Mouse (Mus musculus) lung, postnatal 0 days (tissue): Measurements from ENCODE around the gene Msl1. TPM values are rescaled to one million over a fixed set of nuclear protein-coding genes. Genes with fewer than 3 reads are reported as not detected.
A peak's percentile ranks its signal among the peaks of the same experiment; 100 is the strongest.

Source experiments
- ATAC-seq: fragments of 200-750 bp; cut with Nextera tagmentation; 2 replicates; pipeline ENCODE4 v1.8.0; 2017; ENCODE audit warnings: moderate library complexity
- DNase-seq: peaks from one replicate; pipeline ENCODE4 v3.0.0-alpha.2; 2016; ENCODE audit warnings: low spot score
- H3K27ac ChIP-seq: fragments of 300-500 bp; sonication (generic); 2 replicates; pipeline ENCODE4 v1.5.1; 2014; ENCODE audit warnings: antibody characterized with exemption, mild to moderate bottlenecking, low read length, mixed read lengths
- H3K27me3 ChIP-seq: fragments of 300-500 bp; sonication (generic); replicated peaks from 2 replicates; pipeline ENCODE4 v1.6.1; 2014; ENCODE audit warnings: low read length, mixed read lengths; ENCODE audit not compliant: insufficient read depth
- H3K36me3 ChIP-seq: fragments of 300-500 bp; sonication (generic); 2 replicates; pipeline ENCODE4 v1.6.1; 2014; ENCODE audit warnings: low read length, mixed read lengths; ENCODE audit not compliant: insufficient read depth
- H3K4me1 ChIP-seq: fragments of 300-500 bp; sonication (generic); 2 replicates; pipeline ENCODE4 v1.6.1; 2014; ENCODE audit warnings: antibody characterized with exemption, low read depth, low read length, mixed read lengths; ENCODE audit not compliant: insufficient read depth
- H3K4me2 ChIP-seq: fragments of 300-500 bp; sonication (generic); replicated peaks from 2 replicates; pipeline ENCODE4 v1.6.1; 2014; ENCODE audit warnings: low read depth, mild to moderate bottlenecking, low read length, moderate library complexity, mixed read lengths
- H3K4me3 ChIP-seq: fragments of 300-500 bp; sonication (generic); 2 replicates; pipeline ENCODE4 v1.5.1; 2014; ENCODE audit warnings: low read depth, low read length
- H3K9ac ChIP-seq: fragments of 300-500 bp; sonication (generic); replicated peaks from 2 replicates; pipeline ENCODE4 v1.6.1; 2014; ENCODE audit warnings: low read depth, mild to moderate bottlenecking
- H3K9me3 ChIP-seq: fragments of 300-500 bp; sonication (generic); 2 replicates; pipeline ENCODE4 v1.6.1; 2016; ENCODE audit warnings: low read length, mixed read lengths
- CTCF ChIP-seq: IDR thresholded peaks from 2 replicates; pipeline ENCODE4 v1.5.1; 2016; ENCODE audit warnings: antibody characterized with exemption, mild to moderate bottlenecking
- EP300 ChIP-seq: IDR thresholded peaks from 2 replicates; pipeline ENCODE4 v1.6.1; 2016; ENCODE audit warnings: antibody characterized with exemption, mild to moderate bottlenecking, control low read depth
- WGBS: fragments of 180-500 bp; shearing (Covaris S2); extraction: QIAGEN DNeasy Blood & Tissue Kit; methylation state at CpG from one replicate; pipeline ENCODE4 v1.1.7; 2014; 5-methylcytosine and 5-hydroxymethylcytosine counted together
- polyA plus RNA-seq: library from polyadenylated mRNA; unstranded; fragments of >200 nt; fragmentation: Nextera tagmentation; extraction: Ambion mirVana; gene quantifications from 2 replicates; pipeline ENCODE4 v1.2.1, GENCODE M21; 2015

Msl1 gene
- polyA plus RNA-seq, 1 experiment from 2014 or later: 16.3 TPM

DNA sequence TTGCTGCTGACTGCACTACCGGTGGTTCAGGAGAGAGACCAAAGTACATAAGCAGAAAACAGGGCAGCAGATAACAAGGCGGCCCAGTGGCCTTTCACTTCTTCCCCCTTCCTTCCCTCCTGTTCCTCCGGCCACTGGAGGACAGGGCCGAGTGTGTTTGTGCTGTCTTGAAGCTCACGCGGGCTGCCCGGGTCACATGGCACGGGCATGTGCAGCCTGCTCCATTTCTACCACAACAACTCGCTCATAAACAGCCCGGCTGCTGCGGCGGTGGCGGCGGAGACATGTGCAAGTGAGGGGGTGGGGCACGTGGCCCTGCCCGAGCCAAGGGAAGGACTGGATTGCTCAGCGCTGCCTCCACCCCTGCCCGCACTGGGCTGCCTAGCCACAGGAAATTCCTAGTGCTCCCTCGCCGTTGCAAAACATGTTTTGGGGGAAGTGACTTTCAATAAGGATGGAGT, 12.1 kb upstream of the Msl1 start:
- Histone ChIP-seq H3K27ac (peak overlapping the region; percentile 95), H3K9ac (0 out of 2 replicates have a peak overlapping the region, but pooled peaks have one; percentile 32), H3K4me3 (peak overlapping the region; percentile 10; the same call in 1 of the 2 replicates), H3K36me3 (no peaks in the 10 kb centered on the region), H3K4me2 (peak overlapping the region; percentile 32), H3K4me1 (peaks cover 43% of the 10 kb centered on the region), H3K27me3 (no peaks in the 10 kb centered on the region), H3K9me3 (no peaks in the 10 kb centered on the region)
- TF ChIP-seq EP300: peak; percentile 96
- peak; percentile 15; the same call in 1 of the 2 replicates for TF ChIP-seq CTCF
- DNase-seq (peak; percentile 98), ATAC-seq (peak; percentile 81)
- WGBS: 0% methylated on average over 19 of the region's 20 CpGs

DNA sequence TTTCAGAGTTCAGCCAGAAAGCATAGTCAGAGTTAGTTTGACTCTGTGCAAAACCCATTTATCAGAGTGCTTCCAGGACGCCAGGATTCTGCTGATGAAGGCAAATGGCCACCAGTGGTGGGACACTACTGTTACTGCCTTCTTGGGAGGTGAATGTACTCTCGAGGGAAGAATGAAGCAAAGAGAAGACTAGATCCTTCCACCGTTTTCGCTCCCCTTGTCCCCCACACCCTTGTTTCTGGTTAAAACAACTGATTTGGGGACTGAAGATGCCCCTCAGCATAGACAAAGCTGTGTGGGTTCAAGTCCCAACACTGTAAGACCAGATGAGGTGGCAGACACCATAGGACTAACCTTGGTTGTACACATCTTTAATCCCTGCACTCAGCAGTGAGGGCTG, 11.2 kb upstream of the Msl1 start:
- DNase-seq (no peak), ATAC-seq (no peak)
- 67% methylated on average over 4 of the region's 4 CpGs for WGBS
- H3K27me3 ChIP-seq: no peaks in the 10 kb centered on the region
- TF ChIP-seq EP300 (no peak), CTCF (no peak)
- H3K27ac ChIP-seq: peak overlapping the region; percentile 95
- H3K36me3 ChIP-seq: no peaks in the 10 kb centered on the region
- no peak overlapping the region for H3K9ac ChIP-seq
- no peak overlapping the region for H3K4me3 ChIP-seq
- no peak overlapping the region for H3K4me2 ChIP-seq
- no peaks in the 10 kb centered on the region for H3K9me3 ChIP-seq
- peaks cover 45% of the 10 kb centered on the region for H3K4me1 ChIP-seq

DNA sequence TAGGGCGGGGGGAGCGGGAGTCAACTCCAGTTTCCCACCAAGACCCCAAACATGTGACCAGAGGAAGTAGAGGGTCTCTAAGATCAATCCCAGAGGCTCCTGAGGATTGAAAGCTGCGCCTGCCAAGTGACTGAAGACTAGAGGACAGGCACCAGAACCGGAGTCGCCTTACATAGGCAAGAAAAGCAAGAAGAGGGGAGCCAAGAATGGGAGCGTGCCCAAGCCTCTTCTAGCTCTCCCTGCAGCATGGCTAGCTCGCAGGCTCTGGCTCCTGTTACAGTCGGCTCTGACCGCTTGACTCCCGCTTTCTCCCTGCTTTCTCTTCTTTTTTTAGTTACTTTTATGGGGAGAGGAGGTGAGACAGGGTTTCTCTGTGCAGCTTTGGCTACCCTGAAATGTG, 10.1 kb upstream of the Msl1 start:
- no peaks in the 10 kb centered on the region for H3K27me3 ChIP-seq
- peak overlapping the region; percentile 95 for H3K27ac ChIP-seq
- no peak overlapping the region; the same call in 1 of the 2 replicates for H3K9ac ChIP-seq
- ATAC-seq: no peak
- H3K9me3 ChIP-seq: no peaks in the 10 kb centered on the region
- WGBS: 44% methylated on average over 10 of the region's 10 CpGs
- H3K4me3 ChIP-seq: no peak overlapping the region
- H3K36me3 ChIP-seq: no peaks in the 10 kb centered on the region
- no peak overlapping the region for H3K4me2 ChIP-seq
- TF ChIP-seq CTCF (no peak), EP300 (no peak)
- DNase-seq: no peak
- H3K4me1 ChIP-seq: peaks cover 45% of the 10 kb centered on the region

DNA sequence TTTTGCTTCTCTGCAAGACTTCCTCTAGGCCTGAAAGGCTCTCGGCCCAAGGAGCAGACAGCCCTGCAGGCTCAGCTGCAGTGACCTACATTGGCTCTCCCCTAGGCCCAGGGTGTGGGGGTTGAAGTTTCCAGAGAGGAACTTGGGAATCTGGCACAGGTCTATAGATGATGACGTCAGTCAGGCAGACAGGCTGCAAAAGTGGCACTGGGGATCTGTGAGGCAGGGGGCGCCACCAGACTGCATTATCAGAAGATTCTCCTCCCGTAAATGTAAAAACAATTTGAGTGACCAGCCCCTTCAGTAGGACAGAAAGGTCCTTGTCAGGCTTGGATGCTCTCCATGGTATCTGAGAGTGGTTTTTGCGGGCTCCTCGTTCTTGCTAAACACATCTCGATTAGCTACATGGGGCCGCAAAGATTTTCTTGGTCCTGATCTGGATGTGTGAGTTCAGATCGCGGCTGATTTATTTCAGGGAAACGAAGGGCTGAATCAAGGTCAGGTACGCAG, 9.5 kb upstream of the Msl1 start:
- WGBS: 3% methylated on average over 12 of the region's 12 CpGs
- Histone ChIP-seq H3K4me1 (peaks cover 45% of the 10 kb centered on the region), H3K36me3 (no peaks in the 10 kb centered on the region), H3K9me3 (no peaks in the 10 kb centered on the region), H3K4me3 (no peak overlapping the region), H3K27me3 (no peaks in the 10 kb centered on the region), H3K27ac (peak overlapping the region; percentile 95), H3K9ac (no peak overlapping the region), H3K4me2 (peak overlapping the region; percentile 40)
- DNase-seq: peak; percentile 97
- ATAC-seq: peak; percentile 37
- TF ChIP-seq CTCF (peak; percentile 72), EP300 (0 out of 2 replicates have a peak, but pooled peaks have one; percentile 34)

DNA sequence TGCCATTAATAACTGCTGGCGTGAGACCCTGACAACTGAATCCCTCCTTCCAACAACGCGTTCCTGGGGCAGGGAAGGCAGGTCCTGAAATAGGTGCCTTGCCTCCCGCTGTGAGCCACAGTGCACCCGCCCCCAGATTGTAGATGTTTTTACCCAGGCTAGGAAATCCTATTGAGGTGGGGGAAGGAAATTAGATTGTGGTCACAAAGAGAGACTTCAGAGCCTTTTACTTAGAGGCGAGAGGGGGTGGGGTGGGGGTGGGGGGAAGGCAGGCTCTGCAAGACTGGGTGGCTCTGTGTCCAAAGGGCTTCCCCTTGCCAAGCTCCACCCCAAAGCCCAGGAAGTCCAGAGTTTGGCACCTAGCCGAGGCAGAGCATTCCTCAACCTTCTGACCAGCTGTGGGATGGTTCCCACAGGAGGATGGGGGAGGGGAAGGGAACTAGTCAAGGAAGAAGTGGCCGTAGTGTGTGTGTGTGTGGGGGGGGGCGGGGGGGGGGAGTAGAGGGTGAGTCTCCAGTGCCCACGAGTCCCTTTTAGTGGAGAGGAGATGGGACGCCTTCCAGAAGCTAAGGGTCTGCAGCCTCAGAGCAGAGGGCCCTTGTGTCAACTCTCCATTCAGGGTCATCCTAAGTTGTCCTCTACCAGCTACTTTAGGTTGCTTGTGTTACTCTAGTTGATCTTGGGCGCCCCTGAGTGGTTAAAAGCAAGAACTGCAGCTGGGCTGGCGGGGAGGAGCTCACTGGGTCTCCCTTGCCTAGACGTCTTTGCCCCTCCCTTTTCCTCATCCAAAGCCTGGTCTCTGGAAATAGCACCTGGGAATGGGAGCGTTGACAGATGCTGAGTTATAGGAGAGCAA, 8.7 kb upstream of the Msl1 start:
- H3K4me3 ChIP-seq: no peak overlapping the region
- H3K4me1 ChIP-seq: peaks cover 42% of the 10 kb centered on the region
- under 1% methylated on average over 13 of the region's 15 CpGs for WGBS
- TF ChIP-seq CTCF (peak; percentile 91), EP300 (peak; percentile 69; the same call in 1 of the 2 replicates)
- no peaks in the 10 kb centered on the region for H3K36me3 ChIP-seq
- peak overlapping the region; percentile 40 for H3K4me2 ChIP-seq
- peak overlapping the region; percentile 95 for H3K27ac ChIP-seq
- no peak overlapping the region for H3K9ac ChIP-seq
- ATAC-seq (peak; percentile 77), DNase-seq (peak; percentile 99)
- no peaks in the 10 kb centered on the region for H3K9me3 ChIP-seq
- H3K27me3 ChIP-seq: no peaks in the 10 kb centered on the region

DNA sequence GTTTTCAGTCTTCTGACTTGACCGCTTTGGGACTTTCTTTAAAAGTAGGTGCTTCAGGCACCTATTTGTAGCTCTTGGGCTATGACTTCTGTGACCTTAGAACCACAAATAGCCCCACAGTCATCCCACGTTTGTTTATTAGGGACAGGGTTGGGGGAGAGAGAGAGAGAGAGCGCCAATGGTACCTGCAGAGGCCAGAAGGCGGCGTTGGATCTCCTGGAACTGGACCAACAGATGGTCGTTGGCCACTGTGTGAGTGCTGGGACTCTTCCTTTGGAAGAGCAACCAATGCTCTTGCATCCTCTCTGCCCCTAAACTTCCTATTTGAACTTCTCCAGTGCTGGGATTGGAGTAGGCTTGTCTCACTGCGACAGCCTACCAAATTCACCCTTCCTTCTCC, 8.1 kb upstream of the Msl1 start:
- H3K27ac ChIP-seq: no peak overlapping the region; the same call in 1 of the 2 replicates
- no peak for DNase-seq
- no peak overlapping the region for H3K4me3 ChIP-seq
- H3K9ac ChIP-seq: no peak overlapping the region
- TF ChIP-seq EP300 (no peak), CTCF (no peak)
- no peaks in the 10 kb centered on the region for H3K27me3 ChIP-seq
- peaks cover 39% of the 10 kb centered on the region for H3K4me1 ChIP-seq
- H3K4me2 ChIP-seq: no peak overlapping the region
- 16% methylated on average over 7 of the region's 7 CpGs for WGBS
- no peak for ATAC-seq
- H3K9me3 ChIP-seq: no peaks in the 10 kb centered on the region
- H3K36me3 ChIP-seq: no peaks in the 10 kb centered on the region
